Mouse (Mus musculus): Measurements from ENCODE around the gene Dcps.

GRCm38 (mm10) chr9:35217963-35218362, 42.1 kb upstream of the Dcps start:
- TF ChIP-seq POLR2A (IDR thresholded peaks at IDR 0.05; ENCODE audit: borderline replicate concordance, control insufficient read depth, low read depth, low read length) (no peak), CTCF (IDR thresholded peaks at IDR 0.05; ENCODE audit: control insufficient read depth, insufficient read depth, low read length) (no peak)

Data from bone marrow, adult 2 months (tissue).